Mouse (Mus musculus): Measurements from ENCODE around the gene Cyp17a1. TPM values are rescaled to one million over a fixed set of nuclear protein-coding genes. Genes with fewer than 3 reads are reported as not detected.

Cyp17a1 gene
- total and polyA plus RNA-seq, 2 experiments = 85.1 to 193 TPM

- Histone ChIP-seq H3K27ac (replicated peaks; ENCODE audit: insufficient read depth, low read depth, low read length) (peak overlapping the region; percentile 42), H3K36me3 (ENCODE audit: control insufficient read depth, insufficient read depth, low read length) (peaks cover 16% of the 10 kb centered on the region), H3K4me1 (ENCODE audit: control insufficient read depth, insufficient read depth, low read length) (peaks cover 30% of the 10 kb centered on the region), H3K4me3 (ENCODE audit: insufficient read depth, low read depth, low read length) (no peak overlapping the region), H3K27me3 (ENCODE audit: control insufficient read depth, insufficient read depth, low read length) (no peaks in the 10 kb centered on the region), H3K79me2 (ENCODE audit: control insufficient read depth, insufficient read depth, low read length) (no peaks in the 10 kb centered on the region), H3K9ac (ENCODE audit: low read depth, low read length) (no peak overlapping the region)
- WGBS = 25% methylated on average over 9 of the region's 9 CpGs
- peak; percentile 74 for DNase-seq (ENCODE audit: extremely low read depth, low read depth, low spot score)
- TF ChIP-seq POLR2A (IDR thresholded peaks at IDR 0.05; ENCODE audit: extremely low read depth, insufficient read depth, low read length) (no peak), CTCF (IDR thresholded peaks at IDR 0.05; ENCODE audit: low read depth, low read length) (no peak)
Observed at GRCm38 (mm10) chr19:46658851-46659250, 14.1 kb downstream of the Cyp17a1 start.

GRCm38 (mm10) chr19:46658348-46658747 is 14.6 kb downstream of the Cyp17a1 start:
- peak overlapping the region; percentile 46 for H3K9ac ChIP-seq (ENCODE audit: low read depth, low read length)
- TF ChIP-seq CTCF (IDR thresholded peaks at IDR 0.05; ENCODE audit: low read depth, low read length) (no peak), POLR2A (IDR thresholded peaks at IDR 0.05; ENCODE audit: extremely low read depth, insufficient read depth, low read length) (no peak)
- peaks cover 22% of the 10 kb centered on the region for H3K36me3 ChIP-seq (ENCODE audit: control insufficient read depth, insufficient read depth, low read length)
- peak overlapping the region; percentile 45 for H3K27ac ChIP-seq (replicated peaks; ENCODE audit: insufficient read depth, low read depth, low read length)
- peaks cover 30% of the 10 kb centered on the region for H3K4me1 ChIP-seq (ENCODE audit: control insufficient read depth, insufficient read depth, low read length)
- no peaks in the 10 kb centered on the region for H3K79me2 ChIP-seq (ENCODE audit: control insufficient read depth, insufficient read depth, low read length)
- H3K4me3 ChIP-seq (ENCODE audit: insufficient read depth, low read depth, low read length) = no peak overlapping the region
- no peaks in the 10 kb centered on the region for H3K27me3 ChIP-seq (ENCODE audit: control insufficient read depth, insufficient read depth, low read length)
- peak; percentile 96 for DNase-seq (ENCODE audit: extremely low read depth, low read depth, low spot score)
- 32% methylated on average over 7 of the region's 7 CpGs for WGBS

- peak overlapping the region; percentile 45 for H3K27ac ChIP-seq (replicated peaks; ENCODE audit: insufficient read depth, low read depth, low read length)
- no peaks in the 10 kb centered on the region for H3K27me3 ChIP-seq (ENCODE audit: control insufficient read depth, insufficient read depth, low read length)
- peaks cover 29% of the 10 kb centered on the region for H3K4me1 ChIP-seq (ENCODE audit: control insufficient read depth, insufficient read depth, low read length)
- H3K4me3 ChIP-seq (ENCODE audit: insufficient read depth, low read depth, low read length) = no peak overlapping the region
- peaks cover 27% of the 10 kb centered on the region for H3K36me3 ChIP-seq (ENCODE audit: control insufficient read depth, insufficient read depth, low read length)
- no peak for TF ChIP-seq POLR2A (IDR thresholded peaks at IDR 0.05; ENCODE audit: extremely low read depth, insufficient read depth, low read length)
- TF ChIP-seq CTCF (IDR thresholded peaks at IDR 0.05; ENCODE audit: low read depth, low read length) = peak; percentile 33; the same call in 1 of the 2 replicates
- H3K9ac ChIP-seq (ENCODE audit: low read depth, low read length) = no peak overlapping the region; the same call in 1 of the 2 replicates
- no peaks in the 10 kb centered on the region for H3K79me2 ChIP-seq (ENCODE audit: control insufficient read depth, insufficient read depth, low read length)
- WGBS = 93% methylated on average over 3 of the region's 3 CpGs
- peak; percentile 50 for DNase-seq (ENCODE audit: extremely low read depth, low read depth, low spot score)
Observed at GRCm38 (mm10) chr19:46657339-46658020, 15.5 kb downstream of the Cyp17a1 start.

- H3K9ac ChIP-seq (ENCODE audit: low read depth, low read length) = no peak overlapping the region
- no peak for DNase-seq (ENCODE audit: extremely low read depth, low read depth, low spot score)
- H3K4me1 ChIP-seq (ENCODE audit: control insufficient read depth, insufficient read depth, low read length) = peaks cover 24% of the 10 kb centered on the region
- 92% methylated on average over 21 of the region's 21 CpGs for WGBS
- H3K79me2 ChIP-seq (ENCODE audit: control insufficient read depth, insufficient read depth, low read length) = no peaks in the 10 kb centered on the region
- no peak for TF ChIP-seq POLR2A (IDR thresholded peaks at IDR 0.05; ENCODE audit: extremely low read depth, insufficient read depth, low read length)
- no peak for TF ChIP-seq CTCF (IDR thresholded peaks at IDR 0.05; ENCODE audit: low read depth, low read length)
- H3K36me3 ChIP-seq (ENCODE audit: control insufficient read depth, insufficient read depth, low read length) = peaks cover 33% of the 10 kb centered on the region
- H3K27ac ChIP-seq (replicated peaks; ENCODE audit: insufficient read depth, low read depth, low read length) = no peak overlapping the region
- no peaks in the 10 kb centered on the region for H3K27me3 ChIP-seq (ENCODE audit: control insufficient read depth, insufficient read depth, low read length)
- H3K4me3 ChIP-seq (ENCODE audit: insufficient read depth, low read depth, low read length) = no peak overlapping the region
Observed at GRCm38 (mm10) chr19:46656151-46656840, 16.7 kb downstream of the Cyp17a1 start.

- H3K27me3 ChIP-seq (ENCODE audit: control insufficient read depth, insufficient read depth, low read length) = no peaks in the 10 kb centered on the region
- no peak overlapping the region for H3K4me3 ChIP-seq (ENCODE audit: insufficient read depth, low read depth, low read length)
- H3K27ac ChIP-seq (replicated peaks; ENCODE audit: insufficient read depth, low read depth, low read length) = no peak overlapping the region
- WGBS = 94% methylated on average over 10 of the region's 10 CpGs
- no peak overlapping the region for H3K9ac ChIP-seq (ENCODE audit: low read depth, low read length)
- no peaks in the 10 kb centered on the region for H3K79me2 ChIP-seq (ENCODE audit: control insufficient read depth, insufficient read depth, low read length)
- DNase-seq (ENCODE audit: extremely low read depth, low read depth, low spot score) = no peak
- TF ChIP-seq POLR2A (IDR thresholded peaks at IDR 0.05; ENCODE audit: extremely low read depth, insufficient read depth, low read length) (no peak), CTCF (IDR thresholded peaks at IDR 0.05; ENCODE audit: low read depth, low read length) (no peak)
- H3K4me1 ChIP-seq (ENCODE audit: control insufficient read depth, insufficient read depth, low read length) = peaks cover 23% of the 10 kb centered on the region
- peaks cover 33% of the 10 kb centered on the region for H3K36me3 ChIP-seq (ENCODE audit: control insufficient read depth, insufficient read depth, low read length)
Observed at GRCm38 (mm10) chr19:46655626-46656025, 17.3 kb downstream of the Cyp17a1 start.

Measured in liver, adult 2 months (tissue).